8 mouse cellular contexts compared by ENCODE assay signal in genomic region chr1:60158411-60158810, GRCm38 (mm10). TPM values are rescaled to one million over a fixed set of nuclear protein-coding genes. Genes with fewer than 3 reads are reported as not detected.
DNase-seq lines count a peak whose midpoint lies in the region; ATAC-seq and TF ChIP-seq lines count a peak whose summit lies in the region.
"Had no signal": no experiment of that assay in that cellular context is flagged by ENCODE, and none has a peak within 500 bp of the region (broad histone marks: within the 10 kb centered on the region; RNA-seq: fewer than 3 reads in every experiment).

No protein-coding gene starts in this region.

- TF ChIP-seq CTCF in heart, postnatal 0 days (IDR thresholded peaks at IDR 0.05; ENCODE audit: low read depth) = peak; percentile 79

- 59% methylated on average over 3 of the region's 3 CpGs for WGBS in midbrain, embryonic 10.5 days
- WGBS in midbrain, embryonic 13.5 days = 66% methylated on average over 3 of the region's 3 CpGs
- WGBS in heart, postnatal 0 days = 44% methylated on average over 3 of the region's 3 CpGs

- no peaks in the 10 kb centered on the region for H3K27me3 ChIP-seq in midbrain, embryonic 10.5 days (ENCODE audit: low read depth, poor library complexity, severe bottlenecking)
- no peaks in the 10 kb centered on the region for H3K27me3 ChIP-seq in midbrain, embryonic 13.5 days
- H3K27me3 ChIP-seq in heart, postnatal 0 days (ENCODE audit: control insufficient read depth, insufficient read depth, low read length) = no peaks in the 10 kb centered on the region
- H3K27me3 ChIP-seq: lung, embryonic 15.5 days had no signal

- TF ChIP-seq EP300 in heart, postnatal 0 days (IDR thresholded peaks at IDR 0.05; ENCODE audit: low read depth) = no peak

- no peaks in the 10 kb centered on the region for H3K4me1 ChIP-seq in midbrain, embryonic 10.5 days
- H3K4me1 ChIP-seq in midbrain, embryonic 13.5 days (replicated peaks) = no peaks in the 10 kb centered on the region
- no peaks in the 10 kb centered on the region for H3K4me1 ChIP-seq in heart, postnatal 0 days (ENCODE audit: control insufficient read depth, insufficient read depth)
- H3K4me1 ChIP-seq: lung, embryonic 15.5 days had no signal

- peak; percentile 12 for DNase-seq in midbrain, embryonic 10.5 days (ENCODE audit: low spot score)
- DNase-seq in Muller cell, postnatal 12 days (ENCODE audit: inconsistent ontology term) = peak; percentile 67
- DNase-seq in heart, postnatal 0 days (ENCODE audit: low spot score) = peak; percentile 60
- peak; percentile 76 for DNase-seq in lung, postnatal 10 days
- DNase-seq in thymus, postnatal 14 days = peak; percentile 63

- no peak for ATAC-seq in midbrain, embryonic 13.5 days
- ATAC-seq in common myeloid progenitor, adult 5-6 weeks (replicated peaks; ENCODE audit: low read depth, poor library complexity, severe bottlenecking) = peak; percentile 82
- peak; percentile 57; the same call in 1 of the 2 replicates for ATAC-seq in heart, postnatal 0 days (ENCODE audit: insufficient read depth, low read depth)

- H3K4me2 ChIP-seq in midbrain, embryonic 13.5 days (replicated peaks) = no peak overlapping the region
- H3K4me2 ChIP-seq in heart, postnatal 0 days (ENCODE audit: low read depth, low read length) = no peak overlapping the region
- H3K4me2 ChIP-seq: lung, embryonic 15.5 days had no signal

- no peak overlapping the region for H3K9ac ChIP-seq in midbrain, embryonic 13.5 days (replicated peaks)
- H3K9ac ChIP-seq in heart, postnatal 0 days (replicated peaks; ENCODE audit: low read depth, low read length) = no peak overlapping the region
- H3K9ac ChIP-seq: lung, embryonic 15.5 days had no signal

- no peak overlapping the region for H3K4me3 ChIP-seq in midbrain, embryonic 10.5 days
- H3K4me3 ChIP-seq in midbrain, embryonic 13.5 days (replicated peaks) = no peak overlapping the region
- no peak overlapping the region for H3K4me3 ChIP-seq in heart, postnatal 0 days (ENCODE audit: low read depth, low read length)
- H3K4me3 ChIP-seq: lung, embryonic 15.5 days had no signal

- H3K27ac ChIP-seq in midbrain, embryonic 10.5 days (replicated peaks) = no peak overlapping the region
- H3K27ac ChIP-seq in midbrain, embryonic 13.5 days = no peak overlapping the region
- H3K27ac ChIP-seq in heart, postnatal 0 days (ENCODE audit: low read depth) = no peak overlapping the region
- H3K27ac ChIP-seq: lung, embryonic 15.5 days had no signal

- H3K9me3 ChIP-seq in midbrain, embryonic 10.5 days (replicated peaks) = no peaks in the 10 kb centered on the region
- H3K9me3 ChIP-seq in midbrain, embryonic 13.5 days = no peaks in the 10 kb centered on the region
- no peaks in the 10 kb centered on the region for H3K9me3 ChIP-seq in heart, postnatal 0 days (replicated peaks; ENCODE audit: control insufficient read depth, low read length)
- H3K9me3 ChIP-seq: lung, embryonic 15.5 days had no signal

- H3K36me3 ChIP-seq in midbrain, embryonic 10.5 days = no peaks in the 10 kb centered on the region
- H3K36me3 ChIP-seq in midbrain, embryonic 13.5 days = no peaks in the 10 kb centered on the region
- H3K36me3 ChIP-seq in heart, postnatal 0 days (replicated peaks; ENCODE audit: control insufficient read depth, insufficient read depth, low read length) = no peaks in the 10 kb centered on the region
- H3K36me3 ChIP-seq: lung, embryonic 15.5 days had no signal

RNA-seq across cellular contexts. Expression of gene Nbeal1, which starts 22.0 kb away (rescaled TPM):
- polyA plus RNA-seq in midbrain, embryonic 10.5 days (2016; fragmentation: Nextera tagmentation; extraction: Ambion mirVana) = 8.5 and 8.8 TPM in 2 replicates
- 9.4 and 10.3 TPM in 2 replicates for polyA plus RNA-seq in midbrain, embryonic 13.5 days (2015; fragmentation: Nextera tagmentation; extraction: Ambion mirVana)
- 7.3 and 13.0 TPM in 2 replicates for total RNA-seq in common myeloid progenitor, adult 5-6 weeks (2017)
- total RNA-seq in heart, postnatal 0 days (2014; rRNA removed; ENCODE audit: low replicate concordance) = 19.8 and 28.1 TPM in 2 replicates
- 6.1 and 6.5 TPM in 2 replicates for polyA plus RNA-seq in heart, postnatal 0 days (2015; fragmentation: Nextera tagmentation; extraction: Ambion mirVana)

RNA-seq across cellular contexts. Expression of gene Wdr12, which starts 60.0 kb away (rescaled TPM):
- polyA plus RNA-seq in midbrain, embryonic 10.5 days (2016; fragmentation: Nextera tagmentation; extraction: Ambion mirVana) = 58.5 and 73.3 TPM in 2 replicates
- polyA plus RNA-seq in midbrain, embryonic 13.5 days (2015; fragmentation: Nextera tagmentation; extraction: Ambion mirVana) = 43.8 and 46.6 TPM in 2 replicates
- 95.7 and 110 TPM in 2 replicates for total RNA-seq in common myeloid progenitor, adult 5-6 weeks (2017)
- total RNA-seq in heart, postnatal 0 days (2014; rRNA removed; ENCODE audit: low replicate concordance) = 10.8 and 24.2 TPM in 2 replicates
- polyA plus RNA-seq in heart, postnatal 0 days (2015; fragmentation: Nextera tagmentation; extraction: Ambion mirVana) = 19.5 and 20.5 TPM in 2 replicates

Comparison
In these comparisons a context has a peak if more than half of its experiments do, and no peak if none do; other contexts are left out.
1. DNase-seq: peak in every context shown above with its lines; median percentile 76 in lung, postnatal 10 days; 67 in Muller cell, postnatal 12 days; 63 in thymus, postnatal 14 days; 60 in heart, postnatal 0 days; 12 in midbrain, embryonic 10.5 days.